Mouse (Mus musculus): ENCODE results near the gene Rps2.

DNA sequence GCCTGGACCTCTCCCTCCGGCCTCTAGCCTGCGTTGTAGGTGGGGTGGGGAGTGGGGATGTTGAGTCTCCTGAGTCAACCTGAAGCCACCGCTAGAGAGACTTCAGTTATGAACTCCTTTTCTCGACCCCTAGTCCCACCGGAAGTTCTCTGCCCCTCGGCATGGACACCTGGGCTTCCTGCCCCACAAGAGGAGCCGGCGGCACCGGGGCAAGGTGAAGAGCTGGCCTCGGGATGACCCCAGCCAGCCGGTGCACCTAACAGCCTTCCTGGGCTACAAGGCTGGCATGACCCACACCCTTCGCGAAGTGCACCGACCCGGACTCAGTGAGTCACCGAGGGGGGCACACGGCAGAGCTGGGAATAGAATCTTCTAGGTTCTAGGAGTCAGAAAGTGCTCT lies 10.3 kb downstream of the Rps2 start:
- TF ChIP-seq CTCF (conservative IDR thresholded peaks at IDR 0.05; ENCODE audit: low read length) (no peak), POU5F1 (IDR thresholded peaks at IDR 0.05; ENCODE audit: borderline replicate concordance, low read length) (no peak)

All from E14TG2a.4 (cell line).